Mouse (Mus musculus) E14TG2a.4 (cell line): Measurements from ENCODE around the gene Acox1.

Experiments used
- CTCF ChIP-seq: conservative IDR thresholded peaks from 2 replicates; pipeline ENCODE4 v1.5.1; 2014; ENCODE audit warnings: low read length
- NANOG ChIP-seq: IDR thresholded peaks from 2 replicates; pipeline ENCODE4 v1.6.1; 2014; ENCODE audit warnings: borderline replicate concordance, low read length, mixed read lengths
- POU5F1 ChIP-seq: IDR thresholded peaks from 2 replicates; pipeline ENCODE4 v1.6.1; 2014; ENCODE audit warnings: low read length, borderline replicate concordance

- TF ChIP-seq CTCF: no peak
- no peak for TF ChIP-seq NANOG
- TF ChIP-seq POU5F1: no peak
These were observed 1.3 kb downstream of the Acox1 start for GRCm38 (mm10) chr11:116197584-116197906.
